Mouse (Mus musculus): ENCODE measurements around the gene Vps8.
"Not testable (repeated sequence)": the region's sequence is repeated elsewhere in the genome, so short reads cannot be mapped to it uniquely, and the experiment has no call there.

Vps8 gene

DNA sequence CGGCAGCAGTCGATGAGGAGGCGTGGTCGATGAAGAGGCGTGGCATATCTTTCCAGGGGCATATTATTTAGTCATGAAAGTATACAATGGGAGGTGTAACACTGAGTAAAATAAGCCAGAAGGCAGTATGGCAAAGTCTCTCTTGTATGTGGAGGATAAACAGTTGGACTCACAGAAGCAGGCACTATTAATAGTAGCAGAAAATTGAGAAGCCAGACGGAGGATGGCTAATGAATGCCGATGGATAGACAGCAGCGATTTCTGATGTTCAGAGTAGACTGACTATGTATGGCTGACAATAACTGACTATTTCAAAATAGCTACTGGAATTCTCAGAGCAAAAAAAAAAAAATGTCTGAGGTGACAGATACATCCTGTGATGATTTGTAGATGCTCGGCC, 233.0 kb downstream of the Vps8 start:
- DNase-seq (ENCODE audit: low spot score in 2 of 2), result no peak

- no peak for DNase-seq (ENCODE audit: low spot score in 2 of 2)
Observed at GRCm38 (mm10) chr16:21664633-21665363, 241.9 kb downstream of the Vps8 start.

- no peak for DNase-seq (ENCODE audit: low spot score in 2 of 2)
Observed at GRCm38 (mm10) chr16:21665423-21665986, 242.6 kb downstream of the Vps8 start.

DNA sequence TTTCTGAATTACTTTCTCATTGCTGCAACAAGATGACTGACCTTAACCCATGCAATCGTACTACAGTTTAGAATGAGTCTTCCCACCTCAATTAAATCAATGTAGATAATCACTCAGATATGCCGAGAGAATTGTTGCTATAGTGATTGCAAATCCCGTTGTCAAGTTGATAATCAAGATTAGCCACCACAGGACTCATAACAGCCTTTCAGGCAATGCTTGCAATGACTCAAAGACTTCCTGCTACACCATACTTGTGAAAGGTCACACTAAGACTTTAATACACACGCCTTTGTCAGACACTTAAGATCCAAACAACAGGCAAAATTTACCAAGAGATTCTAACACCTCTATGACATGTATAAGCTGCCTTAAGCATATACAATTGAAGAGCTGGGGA, 249.0 kb downstream of the Vps8 start:
- DNase-seq (ENCODE audit: low spot score in 2 of 2), result no peak

GRCm38 (mm10) chr16:21673046-21673445, 250.1 kb downstream of the Vps8 start:
- not testable (repeated sequence) for DNase-seq (ENCODE audit: low spot score in 2 of 2)

- DNase-seq (ENCODE audit: low spot score in 2 of 2), result not testable (repeated sequence)
Observed at GRCm38 (mm10) chr16:21673651-21674050, 250.7 kb downstream of the Vps8 start.

- no peak for DNase-seq (ENCODE audit: low spot score in 2 of 2)
Observed at GRCm38 (mm10) chr16:21676791-21677190, 253.9 kb downstream of the Vps8 start.

- DNase-seq (ENCODE audit: low spot score in 2 of 2), result no peak
Observed at GRCm38 (mm10) chr16:21687406-21687805, 264.5 kb downstream of the Vps8 start.

- DNase-seq (ENCODE audit: low spot score in 2 of 2), result no peak
Observed at GRCm38 (mm10) chr16:21689141-21689540, 266.2 kb downstream of the Vps8 start.

GRCm38 (mm10) chr16:21690216-21690755, 267.4 kb downstream of the Vps8 start:
- no peak for DNase-seq (ENCODE audit: low spot score in 2 of 2)

GRCm38 (mm10) chr16:21693981-21694462, 271.1 kb downstream of the Vps8 start:
- DNase-seq (ENCODE audit: low spot score in 2 of 2), result peak; percentile 30 to 49
